15 mouse cellular contexts compared by ENCODE assay signal in genomic region chr8:113114165-113114700, GRCm38 (mm10).
A peak's percentile ranks its signal among the peaks of the same experiment; 100 is the strongest.
DNase-seq lines count a peak whose midpoint lies in the region; ATAC-seq lines count a peak whose summit lies in the region.
"Had no signal": no experiment of that assay in that cellular context is flagged by ENCODE, and none has a peak within 500 bp of the region (broad histone marks: within the 10 kb centered on the region; RNA-seq: fewer than 3 reads in every experiment).

No protein-coding gene starts in this region.

- no peaks in the 10 kb centered on the region for H3K9me3 ChIP-seq in midbrain, embryonic 14.5 days (ENCODE audit: control insufficient read depth, low read length)

- ATAC-seq in midbrain, embryonic 14.5 days (ENCODE audit: low FRiP score, low TSS enrichment), result no peak
- ATAC-seq: CD4-positive, CD25-positive, alpha-beta regulatory T cell, adult 4 months; inflammation-experienced regulatory T-cells, adult 6 months; midbrain, embryonic 16.5 days had no signal

- no peaks in the 10 kb centered on the region for H3K36me3 ChIP-seq in midbrain, embryonic 14.5 days (ENCODE audit: control insufficient read depth, insufficient read depth, low read length)

- 93% methylated on average over 3 of the region's 3 CpGs for WGBS in midbrain, embryonic 14.5 days

- no peak overlapping the region for H3K9ac ChIP-seq in midbrain, embryonic 14.5 days (replicated peaks; ENCODE audit: low read length)

- H3K4me2 ChIP-seq in midbrain, embryonic 14.5 days (ENCODE audit: low read length), result no peak overlapping the region

- H3K4me1 ChIP-seq in midbrain, embryonic 14.5 days (ENCODE audit: control insufficient read depth, insufficient read depth, low read length), result no peaks in the 10 kb centered on the region

- peak; percentile 42 to 50 for DNase-seq in frontal cortex, adult 2 months (ENCODE audit: extremely low spot score in 1 of 2, low spot score in 1 of 2)
- DNase-seq in frontal cortex, postnatal 25 days (ENCODE audit: low spot score in 2 of 2), result no peak
- peak; percentile 13 for DNase-seq in adrenal gland, postnatal 10 days
- peak; percentile 3 for DNase-seq in embryo, embryonic 11.5 days (ENCODE audit: low read depth, low spot score)
- peak; percentile 57 for DNase-seq in kidney, postnatal 14 days
- DNase-seq in gastrocnemius, postnatal 4 days (ENCODE audit: low spot score in 2 of 2), result no peak
- no peak for DNase-seq in retina, embryonic 14.5 days (ENCODE audit: low spot score)
- DNase-seq in midbrain, embryonic 14.5 days, result no peak
- DNase-seq: heart, postnatal 10 days; layer of hippocampus, postnatal 36 days; spleen, adult 18-20 months; thymus, adult 2 months had no signal

- no peaks in the 10 kb centered on the region for H3K27me3 ChIP-seq in midbrain, embryonic 14.5 days (ENCODE audit: control insufficient read depth, insufficient read depth, low read length)

- no peak overlapping the region for H3K4me3 ChIP-seq in midbrain, embryonic 14.5 days (replicated peaks; ENCODE audit: low read depth, low read length)

- no peak overlapping the region for H3K27ac ChIP-seq in midbrain, embryonic 14.5 days (replicated peaks; ENCODE audit: low read depth, low read length)

Comparison
In these comparisons a context has a peak if more than half of its experiments do, and no peak if none do; other contexts are left out.
1. DNase-seq: peak in frontal cortex, adult 2 months (2 of 2), adrenal gland, postnatal 10 days (single experiment), embryo, embryonic 11.5 days (single experiment) and kidney, postnatal 14 days (single experiment); none in frontal cortex, postnatal 25 days (0 of 2), gastrocnemius, postnatal 4 days (0 of 2), retina, embryonic 14.5 days (single experiment) and midbrain, embryonic 14.5 days (single experiment).